Mouse (Mus musculus) MEL (cell line): ENCODE results near the gene Lcn2. TPM values are rescaled to one million over a fixed set of nuclear protein-coding genes. Genes with fewer than 3 reads are reported as not detected.

Experiments used
- DNase-seq: peaks from one replicate; pipeline ENCODE4 v3.0.0; 2011; ENCODE audit warnings: low read depth, low spot score
- H3K27ac ChIP-seq: 2 replicates; pipeline ENCODE4 v1.5.1; 2012; ENCODE audit warnings: low read depth, mild to moderate bottlenecking, control low read depth, low read length, moderate library complexity; ENCODE audit not compliant: control insufficient read depth
- H3K27me3 ChIP-seq, 2 experiments: fragments of 150-350 bp in 1 of 2; sonication (generic) in 1 of 2; 2 replicates each; pipeline ENCODE4 v1.6.1; 2012; ENCODE audit warnings: low read length in 2 of 2, mild to moderate bottlenecking in 2 of 2, improper control_type of control experiment in 1 of 2, moderate library complexity in 1 of 2; ENCODE audit not compliant: insufficient read depth in 2 of 2, control insufficient read depth in 1 of 2
- H3K36me3 ChIP-seq, 2 experiments: 2 replicates each; pipeline ENCODE4 v1.6.1; 2012 to 2014; ENCODE audit warnings: low read length in 2 of 2, improper control_type of control experiment in 1 of 2, inconsistent platforms in 1 of 2, mild to moderate bottlenecking in 1 of 2; ENCODE audit not compliant: insufficient read depth in 2 of 2, control insufficient read depth in 1 of 2
- H3K4me1 ChIP-seq, 2 experiments: fragments of 150-350 bp in 1 of 2; sonication (generic) in 1 of 2; 2 replicates each; pipeline ENCODE4 v1.6.1; 2012; ENCODE audit warnings: low read length in 2 of 2, improper control_type of control experiment in 1 of 2, mild to moderate bottlenecking in 1 of 2; ENCODE audit not compliant: insufficient read depth in 2 of 2, control insufficient read depth in 1 of 2
- H3K4me3 ChIP-seq, 2 experiments: fragments of 150-350 bp in 1 of 2; sonication (generic) in 1 of 2; 2 replicates each; pipeline ENCODE4 v1.5.1; 2012; ENCODE audit warnings: low read depth in 2 of 2, low read length in 2 of 2, mild to moderate bottlenecking in 2 of 2, moderate library complexity in 2 of 2, control low read depth in 1 of 2, improper control_type of control experiment in 1 of 2; ENCODE audit not compliant: control insufficient read depth in 1 of 2, insufficient read depth in 1 of 2
- H3K79me2 ChIP-seq: 2 replicates; pipeline ENCODE4 v1.6.1; 2012; ENCODE audit warnings: mild to moderate bottlenecking, low read length, moderate library complexity; ENCODE audit not compliant: control insufficient read depth, poor library complexity, insufficient read depth
- H3K9ac ChIP-seq: 2 replicates; pipeline ENCODE4 v1.6.1; 2012; ENCODE audit warnings: low read depth, mild to moderate bottlenecking, control low read depth, low read length, moderate library complexity; ENCODE audit not compliant: control insufficient read depth, poor library complexity, severe bottlenecking
- H3K9me3 ChIP-seq: fragments of 150-350 bp; sonication (generic); replicated peaks from 2 replicates; pipeline ENCODE4 v1.6.1; 2012; ENCODE audit warnings: mild to moderate bottlenecking, low read length, improper control_type of control experiment, moderate library complexity; ENCODE audit not compliant: insufficient read depth
- CHD1 ChIP-seq: IDR thresholded peaks from 2 replicates; pipeline ENCODE4 v1.6.1; 2012; ENCODE audit warnings: low read depth, mild to moderate bottlenecking, inconsistent platforms, low read length, improper control_type of control experiment
- E2F4 ChIP-seq: IDR thresholded peaks from 2 replicates; pipeline ENCODE4 v1.6.1; 2011; ENCODE audit warnings: low read depth, low read length, improper control_type of control experiment, borderline replicate concordance
- ELF1 ChIP-seq: IDR thresholded peaks from 2 replicates; pipeline ENCODE4 v1.6.1; 2014; ENCODE audit warnings: low read depth, mild to moderate bottlenecking, inconsistent platforms, low read length, improper control_type of control experiment, moderate library complexity
- ETS1 ChIP-seq: IDR thresholded peaks from 2 replicates; pipeline ENCODE4 v1.6.1; 2012; ENCODE audit warnings: low read depth, mild to moderate bottlenecking, inconsistent platforms, low read length, improper control_type of control experiment, moderate library complexity
- GATA1 ChIP-seq: IDR thresholded peaks from 2 replicates; pipeline ENCODE4 v1.6.1; 2011; ENCODE audit warnings: low read depth, low read length, improper control_type of control experiment
- KAT2A ChIP-seq: conservative IDR thresholded peaks from 2 replicates; pipeline ENCODE4 v1.6.1; 2012; ENCODE audit warnings: low read depth, low read length, improper control_type of control experiment, inconsistent platforms
- MAX ChIP-seq: IDR thresholded peaks from 2 replicates; pipeline ENCODE4 v1.6.1; 2011; ENCODE audit warnings: low read length, improper control_type of control experiment
- MAZ ChIP-seq: IDR thresholded peaks from 2 replicates; pipeline ENCODE4 v1.6.1; 2012; ENCODE audit warnings: low read depth, mild to moderate bottlenecking, inconsistent platforms, low read length, improper control_type of control experiment
- MXI1 ChIP-seq: IDR thresholded peaks from 2 replicates; pipeline ENCODE4 v1.6.1; 2011; ENCODE audit warnings: mild to moderate bottlenecking, low read depth, low read length, improper control_type of control experiment
- MYB ChIP-seq: IDR thresholded peaks from 2 replicates; pipeline ENCODE4 v1.6.1; 2011; ENCODE audit warnings: mild to moderate bottlenecking, low read depth, low read length, improper control_type of control experiment
- MYC ChIP-seq: IDR thresholded peaks from 2 replicates; pipeline ENCODE4 v1.6.1; 2011; ENCODE audit warnings: low read depth, mild to moderate bottlenecking, low read length, improper control_type of control experiment, moderate library complexity
- POLR2A ChIP-seq, 2 experiments: IDR thresholded peaks; 2 replicates each; pipeline ENCODE4 v1.6.1; 2011 to 2012; ENCODE audit warnings: low read length in 2 of 2, mild to moderate bottlenecking in 2 of 2, control low read depth in 1 of 2, improper control_type of control experiment in 1 of 2, low read depth in 1 of 2, moderate library complexity in 1 of 2; ENCODE audit not compliant: control insufficient read depth in 1 of 2, insufficient read depth in 1 of 2, poor library complexity in 1 of 2
- RAD21 ChIP-seq: IDR thresholded peaks from 2 replicates; pipeline ENCODE4 v1.6.1; 2011; ENCODE audit warnings: mild to moderate bottlenecking, low read depth, low read length, improper control_type of control experiment
- SMC3 ChIP-seq: IDR thresholded peaks from 2 replicates; pipeline ENCODE4 v1.6.1; 2011; ENCODE audit warnings: low read depth, low read length, improper control_type of control experiment
- TAL1 ChIP-seq: IDR thresholded peaks from 2 replicates; pipeline ENCODE4 v1.6.1; 2012; ENCODE audit warnings: mild to moderate bottlenecking, inconsistent platforms, low read length, moderate library complexity, mixed read lengths
- TBP ChIP-seq: IDR thresholded peaks from 2 replicates; pipeline ENCODE4 v1.8.0; 2011; ENCODE audit warnings: low read depth, low read length, improper control_type of control experiment
- UBTF ChIP-seq: IDR thresholded peaks from 2 replicates; pipeline ENCODE4 v1.6.1; 2012; ENCODE audit warnings: low read depth, mild to moderate bottlenecking, inconsistent platforms, low read length, improper control_type of control experiment, moderate library complexity, borderline replicate concordance; ENCODE audit not compliant: insufficient read depth
- USF1 ChIP-seq: IDR thresholded peaks from 2 replicates; pipeline ENCODE4 v1.6.1; 2014; ENCODE audit warnings: low read depth, mild to moderate bottlenecking, inconsistent platforms, low read length, improper control_type of control experiment, moderate library complexity
- ZKSCAN1 ChIP-seq: IDR thresholded peaks from 2 replicates; pipeline ENCODE4 v1.6.1; 2012; ENCODE audit warnings: low read depth, mild to moderate bottlenecking, inconsistent platforms, low read length, improper control_type of control experiment, moderate library complexity
- ZMIZ1 ChIP-seq: IDR thresholded peaks from 2 replicates; pipeline ENCODE4 v1.6.1; 2012; ENCODE audit warnings: low read depth, mild to moderate bottlenecking, inconsistent platforms, low read length, improper control_type of control experiment, moderate library complexity
- polyA plus RNA-seq, 2 experiments: library from polyadenylated mRNA; stranded (reverse) in 1 of 2; unstranded in 1 of 2; fragments of >175 nt in 1 of 2; fragments of >200 nt in 1 of 2; gene quantifications; 2 replicates each; pipeline versions ENCODE4 v1.2.1 to v1.2.4; 2012; ENCODE audit warnings: low replicate concordance in 2 of 2, low read depth in 1 of 2; ENCODE audit not compliant: insufficient read length in 2 of 2, insufficient read depth in 1 of 2, missing spikeins in 1 of 2
- total RNA-seq: library from RNA; depleted of rRNA; stranded (reverse); fragments of 300-350 nt; gene quantifications from 2 replicates; pipeline ENCODE4 v1.2.3, GENCODE M21; 2012

The Lcn2 gene
- total and polyA plus RNA-seq, 3 experiments: not detected

GRCm38 (mm10) chr2:32418430-32419151, 30.5 kb upstream of the Lcn2 start:
- TF ChIP-seq KAT2A (no peak), TBP (no peak), ETS1 (no peak), E2F4 (no peak), MXI1 (no peak), ELF1 (no peak), SMC3 (no peak), ZMIZ1 (no peak), USF1 (no peak), MAX (no peak), RAD21 (no peak), MAZ (no peak), UBTF (no peak), CHD1 (no peak), ZKSCAN1 (no peak), MYC (no peak), POLR2A (IDR thresholded peaks at IDR 0.05; ENCODE audit: control insufficient read depth in 1 of 2, insufficient read depth in 1 of 2, low read depth in 1 of 2, low read length in 2 of 2, poor library complexity in 1 of 2) (no peak), TAL1 (no peak), MYB (no peak), GATA1 (no peak)
- no peaks in the 10 kb centered on the region for H3K9me3 ChIP-seq
- H3K4me1 ChIP-seq: peaks cover 9 to 21% of the 10 kb centered on the region in 2 experiments
- H3K9ac ChIP-seq: no peak overlapping the region
- peaks cover 0 to 24% of the 10 kb centered on the region in 2 experiments; a peak in 3 of 4 replicates for H3K36me3 ChIP-seq
- no peaks in the 10 kb centered on the region for H3K27me3 ChIP-seq
- DNase-seq: no peak
- H3K4me3 ChIP-seq: no peak overlapping the region
- H3K79me2 ChIP-seq: peaks cover 7% of the 10 kb centered on the region; the same call in 1 of the 2 replicates
- H3K27ac ChIP-seq: no peak overlapping the region

- H3K9me3 ChIP-seq: no peaks in the 10 kb centered on the region
- no peak for DNase-seq
- no peaks in the 10 kb centered on the region for H3K79me2 ChIP-seq
- H3K4me1 ChIP-seq: peaks cover 7 to 10% of the 10 kb centered on the region in 2 experiments
- H3K4me3 ChIP-seq: no peak overlapping the region
- no peak for TF ChIP-seq ZKSCAN1
- no peak overlapping the region for H3K9ac ChIP-seq
- H3K36me3 ChIP-seq: peaks cover 0 to 12% of the 10 kb centered on the region in 2 experiments; a peak in 3 of 4 replicates
- H3K27ac ChIP-seq: no peak overlapping the region
- no peaks in the 10 kb centered on the region for H3K27me3 ChIP-seq
Observed at GRCm38 (mm10) chr2:32417486-32417885, 29.4 kb upstream of the Lcn2 start.
